Mouse (Mus musculus): ENCODE measurements at regions not wholly inside any gene's neighbourhood (a gene's known extent, or its start where the extent isn't known, plus 50 kb on each side); places are given as distances from the start of the nearest gene placed in this dataset.

GRCm38 (mm10) chr9:101404034-101404433, 152.4 kb upstream of the Ppp2r3a start:
- DNase-seq (ENCODE audit: low read depth, low spot score): no peak

- DNase-seq (ENCODE audit: low read depth, low spot score): no peak
These were observed 151.1 kb upstream of the Ppp2r3a start for GRCm38 (mm10) chr9:101402544-101403194.

GRCm38 (mm10) chr9:101401416-101401815, 149.8 kb upstream of the Ppp2r3a start:
- DNase-seq (ENCODE audit: low read depth, low spot score): no peak

GRCm38 (mm10) chr9:101398858-101399257, 147.3 kb upstream of the Ppp2r3a start:
- no peak for DNase-seq (ENCODE audit: low read depth, low spot score)

GRCm38 (mm10) chr9:101369380-101369779, 117.8 kb upstream of the Ppp2r3a start:
- DNase-seq (ENCODE audit: low read depth, low spot score): no peak

- DNase-seq (ENCODE audit: low read depth, low spot score): no peak
These were observed 105.0 kb upstream of the Ppp2r3a start for GRCm38 (mm10) chr9:101356607-101357006.

GRCm38 (mm10) chr9:101348771-101349170, 97.2 kb upstream of the Ppp2r3a start:
- DNase-seq (ENCODE audit: low read depth, low spot score): no peak

GRCm38 (mm10) chr9:101342887-101343286, 91.3 kb upstream of the Ppp2r3a start:
- DNase-seq (ENCODE audit: low read depth, low spot score): no peak

- no peak for DNase-seq (ENCODE audit: low read depth, low spot score)
These were observed 89.3 kb upstream of the Ppp2r3a start for GRCm38 (mm10) chr9:101340796-101341465.

GRCm38 (mm10) chr9:101329032-101329824, 77.6 kb upstream of the Ppp2r3a start:
- DNase-seq (ENCODE audit: low read depth, low spot score): no peak

- DNase-seq (ENCODE audit: low read depth, low spot score): no peak
These were observed 75.4 kb upstream of the Ppp2r3a start for GRCm38 (mm10) chr9:101326961-101327360.

- peak; percentile 38 for DNase-seq (ENCODE audit: low read depth, low spot score)
These were observed 62.4 kb upstream of the Ppp2r3a start for GRCm38 (mm10) chr9:101314036-101314435.

- no peak for DNase-seq (ENCODE audit: low read depth, low spot score)
These were observed 54.9 kb upstream of the Ppp2r3a start for GRCm38 (mm10) chr9:101306408-101306935.

- DNase-seq (ENCODE audit: low read depth, low spot score): no peak
These were observed 54.1 kb upstream of the Ppp2r3a start for GRCm38 (mm10) chr9:101305730-101306129.
